Mouse (Mus musculus) small intestine, adult 2 months (tissue): Measurements from ENCODE around the gene Lrrc8d.

Source experiments
- CTCF ChIP-seq: fragments of 200-500 bp; IDR thresholded peaks from 2 replicates; pipeline ENCODE4 v1.5.1; 2012; ENCODE audit warnings: low read depth, mild to moderate bottlenecking, control low read depth, inconsistent platforms, low read length, moderate library complexity, mixed read lengths; ENCODE audit not compliant: insufficient replicate concordance, insufficient read length; ENCODE audit errors: extremely low read depth
- POLR2A ChIP-seq: fragments of 200-500 bp; IDR thresholded peaks from 2 replicates; pipeline ENCODE4 v1.6.1; 2012; ENCODE audit warnings: low read depth, mild to moderate bottlenecking, control low read depth, inconsistent platforms, low read length, moderate library complexity

GRCm38 (mm10) chr5:105718138-105718670, 18.4 kb downstream of the Lrrc8d start:
- TF ChIP-seq CTCF (no peak), POLR2A (no peak)
